Mouse (Mus musculus) CH12.LX (cell line): ENCODE measurements around the gene Wdr90. TPM values are rescaled to one million over a fixed set of nuclear protein-coding genes. Genes with fewer than 3 reads are reported as not detected.

Source experiments
- DNase-seq: peaks from one replicate; pipeline ENCODE4 v3.0.0-alpha.2; 2013; ENCODE audit errors: extremely low read depth
- H3K27ac ChIP-seq: 2 replicates; pipeline ENCODE4 v1.5.1; 2012; ENCODE audit warnings: low read depth, mild to moderate bottlenecking, control low read depth, moderate library complexity; ENCODE audit not compliant: insufficient read depth
- H3K27me3 ChIP-seq: replicated peaks from 2 replicates; pipeline ENCODE3; 2012; ENCODE audit warnings: inconsistent platforms
- H3K36me3 ChIP-seq, 2 experiments: replicated peaks in 1 of 2; 2 replicates each; pipeline versions ENCODE3 to v1.6.1; 2012; ENCODE audit warnings: inconsistent platforms in 1 of 2, low read length in 1 of 2, mild to moderate bottlenecking in 1 of 2, mixed read lengths in 1 of 2, moderate library complexity in 1 of 2; ENCODE audit not compliant: control insufficient read depth in 1 of 2, insufficient read depth in 1 of 2
- H3K4me1 ChIP-seq, 2 experiments: 2 replicates each; pipeline ENCODE4 v1.6.1; 2012; ENCODE audit warnings: inconsistent platforms in 1 of 2, moderate library complexity in 1 of 2; ENCODE audit not compliant: insufficient read depth in 2 of 2, control insufficient read depth in 1 of 2
- H3K4me2 ChIP-seq: 2 replicates; pipeline ENCODE4 v1.6.1; 2012; ENCODE audit warnings: low read depth, mild to moderate bottlenecking, control low read depth; ENCODE audit not compliant: poor library complexity, insufficient read depth, severe bottlenecking
- H3K4me3 ChIP-seq, 3 experiments: fragments of 150-350 bp in 1 of 3; sonication (generic) in 1 of 3; replicated peaks in 1 of 3; 2 replicates each; pipeline versions ENCODE3 to v1.5.1; 2011 to 2012; ENCODE audit warnings: low read depth in 2 of 3, low read length in 2 of 3, mild to moderate bottlenecking in 2 of 3, moderate library complexity in 2 of 3, control low read depth in 1 of 3, improper control_type of control experiment in 1 of 3, inconsistent platforms in 1 of 3, mixed read lengths in 1 of 3; ENCODE audit not compliant: poor library complexity in 1 of 3
- H3K79me2 ChIP-seq: replicated peaks from 2 replicates; pipeline ENCODE4 v1.6.1; 2012; ENCODE audit warnings: mild to moderate bottlenecking, moderate library complexity; ENCODE audit not compliant: control insufficient read depth, poor library complexity, insufficient read depth, severe bottlenecking; ENCODE audit errors: extremely low read depth
- H3K9ac ChIP-seq: 2 replicates; pipeline ENCODE4 v1.6.1; 2012; ENCODE audit warnings: low read depth, mild to moderate bottlenecking, control low read depth, moderate library complexity; ENCODE audit not compliant: insufficient read depth
- H3K9me3 ChIP-seq: replicated peaks from 2 replicates; pipeline ENCODE3; 2012; ENCODE audit warnings: low read length, inconsistent platforms, mixed read lengths
- BHLHE40 ChIP-seq: IDR thresholded peaks from 2 replicates; pipeline ENCODE4 v1.6.1; 2011; ENCODE audit warnings: mild to moderate bottlenecking, low read depth, low read length, improper control_type of control experiment
- CHD2 ChIP-seq: IDR thresholded peaks from 2 replicates; pipeline ENCODE4 v1.6.1; 2011; ENCODE audit warnings: low read length, improper control_type of control experiment
- CTCF ChIP-seq, 2 experiments: IDR thresholded peaks in 1 of 2; conservative IDR thresholded peaks in 1 of 2; 2 replicates each; pipeline ENCODE4 v1.5.1; 2011 to 2012; ENCODE audit warnings: low read depth in 2 of 2, low read length in 2 of 2, improper control_type of control experiment in 1 of 2, inconsistent platforms in 1 of 2, mild to moderate bottlenecking in 1 of 2, moderate library complexity in 1 of 2
- EP300 ChIP-seq: IDR thresholded peaks from 2 replicates; pipeline ENCODE4 v1.6.1; 2011; ENCODE audit warnings: low read length, improper control_type of control experiment
- GABPA ChIP-seq: IDR thresholded peaks from 2 replicates; pipeline ENCODE4 v1.6.1; 2012; ENCODE audit warnings: low read depth, low read length, improper control_type of control experiment, inconsistent platforms; ENCODE audit not compliant: insufficient replicate concordance
- IRF4 ChIP-seq: IDR thresholded peaks from 2 replicates; pipeline ENCODE4 v1.6.1; 2014; ENCODE audit warnings: low read depth, mild to moderate bottlenecking, inconsistent platforms, low read length, improper control_type of control experiment
- JUN ChIP-seq: IDR thresholded peaks from 2 replicates; pipeline ENCODE4 v1.6.1; 2011; ENCODE audit warnings: low read depth, mild to moderate bottlenecking, low read length, improper control_type of control experiment, moderate library complexity; ENCODE audit not compliant: insufficient read depth
- JUND ChIP-seq: conservative IDR thresholded peaks from 2 replicates; pipeline ENCODE4 v1.6.1; 2011; ENCODE audit warnings: low read depth, low read length, improper control_type of control experiment
- KAT2A ChIP-seq: IDR thresholded peaks from 2 replicates; pipeline ENCODE4 v1.6.1; 2012; ENCODE audit warnings: low read length, improper control_type of control experiment, inconsistent platforms; ENCODE audit not compliant: insufficient replicate concordance
- MAFK ChIP-seq: IDR thresholded peaks from 2 replicates; pipeline ENCODE4 v1.6.1; 2011; ENCODE audit warnings: low read length, improper control_type of control experiment; ENCODE audit not compliant: insufficient replicate concordance
- MAZ ChIP-seq: IDR thresholded peaks from 2 replicates; pipeline ENCODE4 v1.6.1; 2012; ENCODE audit warnings: low read depth, mild to moderate bottlenecking, inconsistent platforms, low read length, improper control_type of control experiment, moderate library complexity
- MEF2A ChIP-seq: IDR thresholded peaks from 2 replicates; pipeline ENCODE4 v1.6.1; 2014; ENCODE audit warnings: low read depth, mild to moderate bottlenecking, inconsistent platforms, low read length, improper control_type of control experiment, borderline replicate concordance
- MYC ChIP-seq: IDR thresholded peaks from 2 replicates; pipeline ENCODE4 v1.6.1; 2011; ENCODE audit warnings: low read depth, mild to moderate bottlenecking, improper control_type of control experiment, low read length
- NELFE ChIP-seq: IDR thresholded peaks from 2 replicates; pipeline ENCODE4 v1.6.1; 2011; ENCODE audit warnings: low read depth, low read length, improper control_type of control experiment
- NRF1 ChIP-seq: IDR thresholded peaks from 2 replicates; pipeline ENCODE4 v1.6.1; 2014; ENCODE audit warnings: low read depth, mild to moderate bottlenecking, inconsistent platforms, low read length, improper control_type of control experiment, moderate library complexity
- TBP ChIP-seq: conservative IDR thresholded peaks from 2 replicates; pipeline ENCODE4 v1.6.1; 2011; ENCODE audit warnings: low read depth, low read length, improper control_type of control experiment
- UBTF ChIP-seq: IDR thresholded peaks from 2 replicates; pipeline ENCODE4 v1.6.1; 2012; ENCODE audit warnings: low read depth, mild to moderate bottlenecking, inconsistent platforms, low read length, improper control_type of control experiment, moderate library complexity
- USF1 ChIP-seq: IDR thresholded peaks from 2 replicates; pipeline ENCODE4 v1.6.1; 2014; ENCODE audit warnings: low read depth, mild to moderate bottlenecking, inconsistent platforms, low read length, improper control_type of control experiment
- USF2 ChIP-seq: conservative IDR thresholded peaks from 2 replicates; pipeline ENCODE4 v1.6.1; 2011; ENCODE audit warnings: low read depth, low read length, improper control_type of control experiment
- ZC3H11A ChIP-seq: IDR thresholded peaks from 2 replicates; pipeline ENCODE4 v1.6.1; 2012; ENCODE audit warnings: low read depth, mild to moderate bottlenecking, inconsistent platforms, low read length, improper control_type of control experiment
- ZKSCAN1 ChIP-seq: IDR thresholded peaks from 2 replicates; pipeline ENCODE4 v1.6.1; 2012; ENCODE audit warnings: low read depth, inconsistent platforms, low read length, improper control_type of control experiment, borderline replicate concordance
- dilution Hi-C: fragments of 300-500 bp; cut with MboI; formaldehyde crosslinking; loops from 2 replicates; pipeline ENCODE4 v1.14.3; 2020; ENCODE audit warnings: low sequenced_read_pairs; ENCODE audit not compliant: extremely low pct_unique_long_range_greater_than_20kb, extremely low pct_ligation_motif_present
- in situ Hi-C: fragments of 300-500 bp; cut with MboI; formaldehyde crosslinking; loops from 3 replicates; pipeline ENCODE4 v1.14.3; 2019; ENCODE audit warnings: low sequenced_read_pairs, low pct_ligation_motif_present, low pct_unique_long_range_greater_than_20kb, mixed read lengths
- polyA plus RNA-seq: library from polyadenylated mRNA; unstranded; fragments of >175 nt; gene quantifications from 2 replicates; pipeline ENCODE4 v1.2.1, GENCODE M21; 2012; ENCODE audit warnings: low read depth; ENCODE audit not compliant: insufficient read length
- total RNA-seq, 2 experiments: library from RNA; depleted of rRNA; stranded (reverse); fragments of 300-350 nt in 1 of 2; fragments of >200 nt in 1 of 2; gene quantifications; 2 replicates each; pipeline ENCODE4 v1.2.3; 2012 to 2014

Wdr90 gene
- total and polyA plus RNA-seq, 3 experiments, result 16.0 to 38.0 (median 23.8) TPM

DNA sequence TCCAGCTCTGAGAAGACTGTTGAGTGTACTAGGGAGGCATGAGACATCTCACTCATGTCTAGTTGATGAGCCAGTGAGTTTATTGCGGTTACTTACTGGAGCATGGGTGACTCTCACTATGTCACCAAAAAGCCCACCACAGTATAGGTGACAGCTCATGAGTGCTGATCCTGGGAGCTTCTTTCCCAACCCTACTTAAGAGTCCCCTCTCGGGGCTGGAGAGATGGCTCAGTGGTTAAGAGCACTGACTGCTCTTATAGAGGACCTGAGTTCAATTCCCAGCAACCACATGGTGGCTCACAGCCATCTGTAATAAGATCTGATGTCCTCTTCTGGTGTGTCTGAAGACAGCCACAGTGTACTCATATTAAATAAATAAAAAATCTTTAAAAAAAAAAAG is 8.7 kb upstream of the Wdr90 start:
- H3K9me3 ChIP-seq, result no peaks in the 10 kb centered on the region
- H3K36me3 ChIP-seq, result no peaks in the 10 kb centered on the region
- H3K4me3 ChIP-seq, result no peak overlapping the region
- H3K4me2 ChIP-seq, result no peak overlapping the region
- dilution Hi-C loops, result no loop called here
- H3K79me2 ChIP-seq, result no peaks in the 10 kb centered on the region
- in situ Hi-C loops, result no loop called here
- TF ChIP-seq CHD2, result no peak
- no peak for TF ChIP-seq JUN
- no peak for TF ChIP-seq USF1
- TF ChIP-seq IRF4, result no peak
- TF ChIP-seq USF2, result no peak
- no peak for TF ChIP-seq BHLHE40
- TF ChIP-seq TBP, result no peak
- TF ChIP-seq JUND, result no peak
- no peak for TF ChIP-seq MAZ
- no peak for TF ChIP-seq EP300
- no peak for TF ChIP-seq MAFK
- no peak for TF ChIP-seq NRF1
- TF ChIP-seq KAT2A, result no peak
- TF ChIP-seq CTCF (conservative IDR thresholded peaks at IDR 0.05 in 1 of 2, IDR thresholded peaks at IDR 0.05 in 1 of 2; ENCODE audit: low read depth in 2 of 2, low read length in 2 of 2), result no peak
- TF ChIP-seq MEF2A, result no peak
- TF ChIP-seq ZKSCAN1, result no peak
- no peak for TF ChIP-seq ZC3H11A
- TF ChIP-seq GABPA, result no peak
- DNase-seq, result no peak
- no peak overlapping the region for H3K9ac ChIP-seq
- peaks cover 6 to 21% of the 10 kb centered on the region in 2 experiments; a peak in 3 of 4 replicates for H3K4me1 ChIP-seq
- H3K27ac ChIP-seq, result no peak overlapping the region
- peaks cover 60% of the 10 kb centered on the region for H3K27me3 ChIP-seq

DNA sequence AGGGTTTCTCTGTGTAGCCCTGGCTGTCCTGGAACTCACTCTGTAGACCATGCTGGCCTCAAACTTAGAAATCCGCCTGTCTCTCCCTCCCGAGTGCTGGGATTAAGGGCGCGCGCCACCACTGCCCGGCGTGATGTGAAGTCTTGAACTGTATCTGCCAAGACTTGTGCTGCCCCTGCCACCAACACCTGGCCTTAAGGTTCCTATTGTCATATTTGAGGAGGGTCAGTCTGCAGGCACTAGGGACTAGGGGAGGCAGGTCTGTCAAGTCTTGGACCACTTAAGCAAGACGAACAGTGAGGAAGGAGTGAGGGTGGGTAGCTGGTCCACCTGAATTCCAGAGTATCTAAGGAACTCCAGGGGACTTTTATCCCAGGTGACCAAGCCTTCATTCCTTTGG is 8.2 kb upstream of the Wdr90 start:
- Histone ChIP-seq H3K27me3 (peaks cover 63% of the 10 kb centered on the region), H3K4me3 (no peak overlapping the region), H3K4me2 (no peak overlapping the region), H3K27ac (no peak overlapping the region), H3K36me3 (no peaks in the 10 kb centered on the region), H3K4me1 (peaks cover 6 to 21% of the 10 kb centered on the region in 2 experiments; a peak in 3 of 4 replicates), H3K9ac (no peak overlapping the region), H3K79me2 (no peaks in the 10 kb centered on the region), H3K9me3 (no peaks in the 10 kb centered on the region)
- no peak for TF ChIP-seq BHLHE40
- no peak for TF ChIP-seq USF2
- no peak for TF ChIP-seq MYC
- TF ChIP-seq UBTF, result no peak
- TF ChIP-seq NELFE, result no peak
- no peak for TF ChIP-seq NRF1
- in situ Hi-C loops, result no loop called here
- dilution Hi-C loops, result no loop called here
- DNase-seq, result no peak
